Mouse (Mus musculus): ENCODE results near the gene Lingo2. TPM values are rescaled to one million over a fixed set of nuclear protein-coding genes. Genes with fewer than 3 reads are reported as not detected.

Gene Lingo2
- total and polyA plus RNA-seq, 3 experiments = not detected

- Histone ChIP-seq H3K36me3 (ENCODE audit: control insufficient read depth in 1 of 2, insufficient read depth in 2 of 2, low read length in 2 of 2) (no peaks in the 10 kb centered on the region), H3K9ac (ENCODE audit: control insufficient read depth, low read depth, low read length, poor library complexity, severe bottlenecking) (no peak overlapping the region), H3K4me3 (ENCODE audit: control insufficient read depth in 1 of 2, insufficient read depth in 1 of 2, low read depth in 2 of 2, low read length in 2 of 2) (no peak overlapping the region), H3K9me3 (replicated peaks; ENCODE audit: insufficient read depth, low read length) (no peaks in the 10 kb centered on the region), H3K27ac (ENCODE audit: control insufficient read depth, low read depth, low read length) (no peak overlapping the region), H3K4me1 (ENCODE audit: control insufficient read depth in 1 of 2, insufficient read depth in 2 of 2, low read length in 2 of 2) (no peaks in the 10 kb centered on the region), H3K79me2 (ENCODE audit: control insufficient read depth, insufficient read depth, low read length, poor library complexity) (no peaks in the 10 kb centered on the region), H3K27me3 (ENCODE audit: control insufficient read depth in 1 of 2, insufficient read depth in 2 of 2, low read length in 2 of 2) (no peaks in the 10 kb centered on the region)
- DNase-seq (ENCODE audit: low read depth, low spot score) = no peak
- no peak for TF ChIP-seq CTCF (IDR thresholded peaks at IDR 0.05 in 2 of 3, conservative IDR thresholded peaks at IDR 0.05 in 1 of 3; ENCODE audit: control insufficient read depth in 1 of 3, insufficient read depth in 1 of 3, low read depth in 2 of 3, low read length in 3 of 3, poor library complexity in 1 of 3, severe bottlenecking in 1 of 3)
- no peak for TF ChIP-seq GATA1 (IDR thresholded peaks at IDR 0.05; ENCODE audit: low read depth, low read length)
- no peak for TF ChIP-seq MXI1 (IDR thresholded peaks at IDR 0.05; ENCODE audit: low read depth, low read length)
- no peak for TF ChIP-seq ZNF384 (IDR thresholded peaks at IDR 0.05; ENCODE audit: low read depth, low read length)
- no peak for TF ChIP-seq POLR2A (IDR thresholded peaks at IDR 0.05; ENCODE audit: control insufficient read depth in 1 of 2, insufficient read depth in 1 of 2, low read depth in 1 of 2, low read length in 2 of 2, poor library complexity in 1 of 2)
- no peak for TF ChIP-seq JUND (IDR thresholded peaks at IDR 0.05; ENCODE audit: low read depth, low read length)
Measured at GRCm38 (mm10) chr4:36950790-36951149, 777 bp downstream of the Lingo2 start.

GRCm38 (mm10) chr4:36950021-36950751, 1.4 kb downstream of the Lingo2 start:
- Histone ChIP-seq H3K4me3 (ENCODE audit: control insufficient read depth in 1 of 2, insufficient read depth in 1 of 2, low read depth in 2 of 2, low read length in 2 of 2) (no peak overlapping the region), H3K27ac (ENCODE audit: control insufficient read depth, low read depth, low read length) (no peak overlapping the region), H3K27me3 (ENCODE audit: control insufficient read depth in 1 of 2, insufficient read depth in 2 of 2, low read length in 2 of 2) (no peaks in the 10 kb centered on the region), H3K4me1 (ENCODE audit: control insufficient read depth in 1 of 2, insufficient read depth in 2 of 2, low read length in 2 of 2) (no peaks in the 10 kb centered on the region), H3K79me2 (ENCODE audit: control insufficient read depth, insufficient read depth, low read length, poor library complexity) (no peaks in the 10 kb centered on the region), H3K9ac (ENCODE audit: control insufficient read depth, low read depth, low read length, poor library complexity, severe bottlenecking) (no peak overlapping the region), H3K36me3 (ENCODE audit: control insufficient read depth in 1 of 2, insufficient read depth in 2 of 2, low read length in 2 of 2) (no peaks in the 10 kb centered on the region), H3K9me3 (replicated peaks; ENCODE audit: insufficient read depth, low read length) (no peaks in the 10 kb centered on the region)
- DNase-seq (ENCODE audit: low read depth, low spot score) = no peak
- TF ChIP-seq CHD2 (IDR thresholded peaks at IDR 0.05; ENCODE audit: low read length) (no peak), E2F4 (IDR thresholded peaks at IDR 0.05; ENCODE audit: borderline replicate concordance, low read depth, low read length) (no peak), POLR2A (IDR thresholded peaks at IDR 0.05; ENCODE audit: control insufficient read depth in 1 of 2, insufficient read depth in 1 of 2, low read depth in 1 of 2, low read length in 2 of 2, poor library complexity in 1 of 2) (no peak), MAZ (IDR thresholded peaks at IDR 0.05; ENCODE audit: low read depth, low read length) (no peak), ETS1 (IDR thresholded peaks at IDR 0.05; ENCODE audit: low read depth, low read length) (no peak)

GRCm38 (mm10) chr4:36890810-36891209, 60.7 kb downstream of the Lingo2 start:
- no peaks in the 10 kb centered on the region for H3K79me2 ChIP-seq (ENCODE audit: control insufficient read depth, insufficient read depth, low read length, poor library complexity)
- H3K4me1 ChIP-seq (ENCODE audit: control insufficient read depth in 1 of 2, insufficient read depth in 2 of 2, low read length in 2 of 2) = no peaks in the 10 kb centered on the region
- no peak overlapping the region for H3K27ac ChIP-seq (ENCODE audit: control insufficient read depth, low read depth, low read length)
- no peak for DNase-seq (ENCODE audit: low read depth, low spot score)
- H3K4me3 ChIP-seq (ENCODE audit: control insufficient read depth in 1 of 2, insufficient read depth in 1 of 2, low read depth in 2 of 2, low read length in 2 of 2) = no peak overlapping the region
- H3K27me3 ChIP-seq (ENCODE audit: control insufficient read depth in 1 of 2, insufficient read depth in 2 of 2, low read length in 2 of 2) = no peaks in the 10 kb centered on the region
- no peaks in the 10 kb centered on the region for H3K36me3 ChIP-seq (ENCODE audit: control insufficient read depth in 1 of 2, insufficient read depth in 2 of 2, low read length in 2 of 2)
- H3K9ac ChIP-seq (ENCODE audit: control insufficient read depth, low read depth, low read length, poor library complexity, severe bottlenecking) = no peak overlapping the region
- H3K9me3 ChIP-seq (replicated peaks; ENCODE audit: insufficient read depth, low read length) = no peaks in the 10 kb centered on the region
- no peak for TF ChIP-seq MAFK (IDR thresholded peaks at IDR 0.05; ENCODE audit: borderline replicate concordance, low read depth, low read length)
- TF ChIP-seq POLR2A (IDR thresholded peaks at IDR 0.05; ENCODE audit: control insufficient read depth in 1 of 2, insufficient read depth in 1 of 2, low read depth in 1 of 2, low read length in 2 of 2, poor library complexity in 1 of 2) = no peak
- TF ChIP-seq NRF1 (IDR thresholded peaks at IDR 0.05; ENCODE audit: insufficient read depth, low read depth, low read length, poor library complexity, severe bottlenecking) = no peak
- TF ChIP-seq ZNF384 (IDR thresholded peaks at IDR 0.05; ENCODE audit: low read depth, low read length) = no peak
- no peak for TF ChIP-seq USF2 (IDR thresholded peaks at IDR 0.05; ENCODE audit: borderline replicate concordance in 1 of 2, insufficient read depth in 1 of 2, low read depth in 1 of 2, low read length in 2 of 2)
- TF ChIP-seq MXI1 (IDR thresholded peaks at IDR 0.05; ENCODE audit: low read depth, low read length) = no peak
- TF ChIP-seq TAL1 (IDR thresholded peaks at IDR 0.05; ENCODE audit: low read length) = no peak
- TF ChIP-seq BHLHE40 (IDR thresholded peaks at IDR 0.05; ENCODE audit: borderline replicate concordance, low read depth, low read length) = no peak
- TF ChIP-seq GABPA (IDR thresholded peaks at IDR 0.05; ENCODE audit: low read depth, low read length) = no peak
- no peak for TF ChIP-seq ZMIZ1 (IDR thresholded peaks at IDR 0.05; ENCODE audit: low read depth, low read length)
- no peak for TF ChIP-seq E2F4 (IDR thresholded peaks at IDR 0.05; ENCODE audit: borderline replicate concordance, low read depth, low read length)
- no peak for TF ChIP-seq MEF2A (IDR thresholded peaks at IDR 0.05; ENCODE audit: extremely low read depth, insufficient replicate concordance, low read depth, low read length, poor library complexity, severe bottlenecking)
- TF ChIP-seq TCF12 (IDR thresholded peaks at IDR 0.05; ENCODE audit: low read depth, low read length) = no peak
- TF ChIP-seq POLR2AphosphoS5 (IDR thresholded peaks at IDR 0.05; ENCODE audit: borderline replicate concordance, low read depth, low read length) = no peak
- TF ChIP-seq CTCF (IDR thresholded peaks at IDR 0.05 in 2 of 3, conservative IDR thresholded peaks at IDR 0.05 in 1 of 3; ENCODE audit: control insufficient read depth in 1 of 3, insufficient read depth in 1 of 3, low read depth in 2 of 3, low read length in 3 of 3, poor library complexity in 1 of 3, severe bottlenecking in 1 of 3) = no peak
- TF ChIP-seq SMC3 (IDR thresholded peaks at IDR 0.05; ENCODE audit: low read depth, low read length) = no peak
- TF ChIP-seq RCOR1 (IDR thresholded peaks at IDR 0.05; ENCODE audit: low read depth, low read length) = no peak

All from MEL (cell line).